Mouse (Mus musculus) bone marrow, adult 2 months (tissue): ENCODE results near the gene S100a11.

Experiments
- CTCF ChIP-seq: fragments of 200-500 bp; IDR thresholded peaks from 2 replicates; pipeline ENCODE4 v1.5.1; 2011; ENCODE audit warnings: low read length, control low read depth; ENCODE audit not compliant: control insufficient read depth, insufficient read depth
- POLR2A ChIP-seq: fragments of 200-500 bp; IDR thresholded peaks from 2 replicates; pipeline ENCODE4 v1.6.1; 2011; ENCODE audit warnings: low read depth, mild to moderate bottlenecking, control low read depth, low read length, borderline replicate concordance; ENCODE audit not compliant: control insufficient read depth

- TF ChIP-seq CTCF (no peak), POLR2A (no peak)
These were observed 33.0 kb downstream of the S100a11 start for GRCm38 (mm10) chr3:93553311-93553710.
